Mouse (Mus musculus): Measurements from ENCODE around the gene Rtl10.
"Not testable (repeated sequence)": the region's sequence is repeated elsewhere in the genome, so short reads cannot be mapped to it uniquely, and the experiment has no call there.

The Rtl10 gene

DNA sequence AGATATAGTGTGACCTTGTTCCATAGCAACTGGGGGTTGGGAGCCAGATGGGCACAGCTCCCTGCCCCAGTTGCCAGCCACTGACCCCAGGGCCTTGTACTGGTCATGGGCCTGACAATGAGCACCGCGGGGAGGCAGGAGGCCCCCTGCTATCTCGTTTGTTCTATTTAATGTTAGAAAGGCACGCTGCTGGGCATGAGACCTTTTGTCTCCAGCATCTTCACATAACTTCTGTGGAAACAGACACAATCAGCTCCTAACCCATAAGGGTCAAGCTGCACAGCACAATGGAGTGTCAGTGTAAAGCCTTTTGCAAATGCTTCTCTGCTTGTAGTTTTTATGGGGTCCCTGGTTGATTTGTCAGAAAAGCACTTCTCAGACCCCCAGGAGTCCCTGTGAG, 14.3 kb upstream of the Rtl10 start:
- DNase-seq = no peak

DNA sequence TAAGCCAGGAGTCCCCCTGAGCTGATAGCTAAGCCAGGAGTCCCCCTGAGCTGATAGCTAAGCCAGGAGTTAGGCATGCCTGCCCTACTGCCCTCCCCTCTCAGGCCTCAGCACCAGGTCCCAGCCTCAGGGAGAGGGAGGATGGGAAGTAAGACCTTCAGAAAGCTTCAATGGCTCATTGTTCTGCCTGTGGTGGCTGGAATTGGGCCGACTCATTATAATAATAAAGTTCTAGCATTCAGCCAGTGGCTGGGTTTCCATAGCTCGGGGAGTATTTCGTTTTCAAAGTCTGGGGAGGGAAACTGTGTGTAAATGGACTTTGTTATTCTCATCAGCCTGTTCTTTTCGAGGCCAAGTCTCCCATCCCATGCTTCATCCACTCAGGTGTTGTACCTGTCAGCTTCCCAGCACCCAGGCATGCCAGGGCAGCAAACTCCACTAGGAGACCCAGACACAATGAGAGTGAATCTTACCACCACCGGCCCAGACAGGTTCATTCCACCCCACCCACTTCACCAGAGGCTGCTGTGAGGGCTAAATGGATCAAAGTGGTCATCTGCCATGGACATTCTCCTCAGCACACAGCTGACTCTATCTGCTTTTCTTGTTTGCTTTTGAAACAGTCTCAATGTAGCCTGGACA, 13.8 kb upstream of the Rtl10 start:
- no peak for DNase-seq

DNA sequence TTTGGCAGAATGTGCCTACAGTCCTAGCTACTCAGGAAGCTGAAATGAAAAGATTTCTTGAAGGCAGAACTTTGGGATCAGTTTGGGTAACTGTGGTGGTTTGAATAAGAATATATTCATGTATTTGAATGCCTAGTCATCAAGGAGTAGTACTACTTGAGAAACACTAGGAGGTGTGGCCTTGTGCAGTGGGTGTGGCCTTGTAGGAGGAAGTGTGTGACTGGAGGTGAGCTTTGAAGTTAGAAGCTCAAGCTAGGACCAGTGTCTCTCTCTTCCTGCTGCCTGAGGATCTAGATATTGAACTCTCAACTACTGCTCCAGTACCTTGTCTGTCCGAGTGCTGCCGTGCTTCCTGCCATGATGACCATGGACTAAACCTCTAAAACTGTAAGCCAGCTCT, 12.6 kb upstream of the Rtl10 start:
- no peak for DNase-seq

DNA sequence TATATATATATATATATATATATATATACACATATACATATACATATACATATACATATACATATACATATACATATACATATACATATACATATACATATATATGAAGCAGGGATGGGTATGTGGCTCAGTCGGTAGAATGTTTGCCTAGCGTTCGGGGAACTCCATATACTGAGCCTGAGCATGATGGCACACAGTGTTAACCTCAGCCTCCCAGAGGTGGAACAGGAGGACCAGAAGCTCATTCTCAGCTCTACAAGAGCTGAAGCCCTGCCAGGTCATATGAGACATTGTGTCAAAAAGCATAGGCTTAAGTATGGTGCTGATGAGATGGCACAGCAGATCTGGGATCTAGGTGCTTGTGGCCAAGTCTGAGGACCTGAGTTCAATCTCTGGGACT, 8.4 kb upstream of the Rtl10 start:
- no peak for DNase-seq

DNA sequence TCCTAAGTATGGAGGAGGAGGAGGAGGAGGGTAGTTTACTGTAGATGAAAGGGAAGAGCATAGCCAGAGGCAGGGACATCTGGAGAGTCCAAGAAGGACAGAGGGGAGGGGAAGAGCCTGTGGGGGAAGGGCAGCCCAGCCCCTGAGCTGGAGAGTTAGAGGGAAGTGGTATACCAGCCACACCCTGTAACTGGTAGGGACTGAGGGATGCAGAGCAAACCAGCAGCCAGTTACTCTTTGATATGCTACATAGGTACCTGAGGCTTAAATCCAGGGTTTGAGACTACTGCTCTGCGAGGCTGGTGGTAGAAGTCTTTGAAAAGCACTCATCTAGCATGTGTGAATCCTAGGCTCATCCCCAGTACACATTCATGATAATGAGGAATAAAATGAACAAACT, 7.8 kb upstream of the Rtl10 start:
- no peak for DNase-seq

DNA sequence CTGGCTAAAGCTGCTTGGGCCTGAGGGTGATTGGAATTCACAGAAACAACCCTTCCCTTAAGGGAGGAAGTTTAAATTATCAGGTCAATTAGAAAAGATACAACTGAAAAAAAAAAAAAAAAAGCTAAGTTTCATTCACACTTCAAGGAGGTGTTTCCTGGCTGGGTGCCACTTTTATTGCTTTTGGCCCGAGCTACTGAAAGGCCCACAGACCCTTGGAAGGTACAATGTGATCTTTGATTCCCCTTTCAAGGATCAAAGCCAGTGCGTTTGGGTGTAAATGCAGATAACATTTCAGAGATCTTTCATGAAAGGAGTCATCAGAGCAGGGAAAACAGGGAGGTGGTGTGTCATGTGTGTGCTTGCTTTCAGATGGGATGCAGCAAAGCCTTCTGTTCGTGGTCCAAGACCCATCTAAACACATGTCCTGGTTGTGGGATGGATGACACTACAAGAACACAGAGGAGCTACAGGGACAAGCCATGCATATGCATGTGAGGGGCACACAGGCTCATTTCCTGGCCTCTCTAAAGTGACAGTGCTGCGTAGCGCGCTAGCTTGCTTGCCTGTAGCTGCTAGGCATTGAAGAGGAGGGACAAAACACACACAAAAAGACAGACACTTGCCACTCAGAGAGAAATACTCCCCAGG, 711 bp upstream of the Rtl10 start:
- DNase-seq = peak; percentile 53 to 72

DNA sequence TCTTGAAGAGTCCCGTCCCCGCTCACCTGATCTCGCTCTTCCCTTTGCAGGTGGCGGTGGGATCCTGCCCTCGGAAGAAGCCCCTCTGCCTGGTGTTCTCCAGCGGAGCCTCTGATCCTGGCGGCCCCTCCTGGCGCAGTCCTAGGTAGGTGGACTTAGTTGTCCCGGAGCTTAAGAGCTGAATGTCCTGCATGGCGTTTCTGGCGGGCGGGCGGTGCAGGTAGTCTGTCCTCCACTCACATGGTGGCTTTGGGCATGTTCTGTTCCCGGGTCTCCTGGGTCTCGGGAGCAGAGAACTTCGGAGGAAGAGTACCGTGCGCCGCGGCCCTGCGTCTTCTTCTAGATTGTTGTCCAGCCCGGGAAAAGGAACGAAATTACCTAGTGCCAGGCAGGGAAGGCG, 295 bp downstream of the Rtl10 start:
- no peak for DNase-seq

DNA sequence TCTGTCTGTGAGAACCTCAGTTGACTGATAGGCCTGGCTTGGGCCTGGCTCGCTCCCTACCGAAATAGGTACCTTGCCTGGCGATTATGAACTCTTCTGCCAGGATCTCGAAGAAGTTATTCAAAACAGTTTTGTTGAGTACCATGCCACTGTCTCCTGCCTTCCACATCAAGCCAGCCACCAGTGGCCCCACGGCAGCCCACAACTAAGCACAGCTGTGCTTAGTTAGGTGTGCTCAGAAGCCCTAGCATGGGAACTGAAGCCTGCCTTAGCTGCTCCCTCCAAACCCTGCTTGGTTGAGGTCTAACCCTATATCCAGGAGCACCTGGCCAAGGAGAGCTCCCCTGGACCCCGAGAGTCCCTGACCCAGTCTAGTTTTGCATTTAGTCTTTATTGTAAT, 2.8 kb downstream of the Rtl10 start:
- DNase-seq = no peak

DNA sequence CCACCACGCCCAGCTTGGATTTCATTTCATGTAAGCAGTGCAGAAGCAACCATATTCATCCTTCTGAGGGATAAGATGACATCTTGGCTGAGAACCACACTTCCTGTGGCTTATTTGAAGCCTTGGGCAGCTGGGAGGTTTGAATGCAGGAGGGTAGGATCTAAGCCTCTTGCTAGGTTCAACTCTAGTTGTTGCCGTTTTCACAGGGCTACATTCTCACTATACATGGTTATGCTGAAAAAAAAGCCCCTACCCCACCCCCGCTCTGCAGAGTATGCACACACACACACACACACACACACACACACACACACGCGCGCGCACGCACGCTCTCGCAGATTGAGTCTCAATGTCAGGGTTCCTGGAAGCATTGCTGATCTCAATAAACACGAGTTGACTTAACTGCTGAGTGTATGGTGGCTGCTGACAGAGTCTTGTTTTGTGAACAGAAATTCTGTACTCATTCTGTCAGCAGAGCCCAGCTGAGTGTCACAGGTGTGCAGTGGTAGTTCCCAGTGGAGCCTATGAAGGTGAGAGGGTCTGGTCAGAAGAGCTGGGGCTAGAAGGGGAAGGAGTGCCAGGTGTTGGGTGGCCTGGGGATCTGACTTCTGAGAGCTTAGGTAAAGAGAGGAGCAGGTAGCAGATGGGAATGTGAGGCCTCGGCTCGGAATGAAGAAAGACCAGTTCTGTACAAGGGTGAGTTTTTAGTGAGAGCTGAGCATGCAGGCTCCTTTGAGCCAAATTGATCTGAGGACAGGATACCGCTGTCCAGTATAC, 5.1 kb downstream of the Rtl10 start:
- no peak for DNase-seq

DNA sequence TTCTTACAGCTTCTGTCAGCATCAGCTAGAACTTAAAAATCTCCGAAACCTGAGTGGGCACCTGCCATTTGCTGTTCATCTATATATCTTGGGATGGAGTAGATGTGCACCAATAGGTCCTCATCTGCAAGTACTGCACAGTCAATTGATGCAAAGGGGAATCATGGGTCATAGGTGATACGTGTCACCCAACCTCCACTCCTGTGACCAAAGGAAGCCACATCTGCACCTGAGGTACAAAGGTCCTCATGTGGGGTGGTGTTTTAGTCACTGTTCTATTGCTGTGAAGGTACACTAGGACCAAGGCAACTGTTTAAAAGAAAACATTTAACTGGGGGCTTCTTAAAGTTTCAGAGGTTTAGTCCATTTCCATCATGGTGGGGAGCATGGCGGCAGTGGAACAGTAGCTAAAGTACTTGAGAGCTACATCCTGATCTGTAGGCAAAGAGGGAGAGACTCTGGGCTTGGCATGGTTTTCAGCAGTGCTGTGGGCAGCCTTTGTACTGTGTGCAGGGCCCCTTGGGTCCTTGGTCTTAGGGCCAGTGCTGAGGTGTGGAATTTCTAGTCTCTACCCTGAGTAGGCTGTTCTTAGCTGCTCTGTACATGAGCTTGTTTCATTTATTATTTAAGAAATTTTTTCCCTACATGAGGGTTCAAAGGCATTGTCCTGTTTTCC, 8.0 kb downstream of the Rtl10 start:
- DNase-seq = no peak

DNA sequence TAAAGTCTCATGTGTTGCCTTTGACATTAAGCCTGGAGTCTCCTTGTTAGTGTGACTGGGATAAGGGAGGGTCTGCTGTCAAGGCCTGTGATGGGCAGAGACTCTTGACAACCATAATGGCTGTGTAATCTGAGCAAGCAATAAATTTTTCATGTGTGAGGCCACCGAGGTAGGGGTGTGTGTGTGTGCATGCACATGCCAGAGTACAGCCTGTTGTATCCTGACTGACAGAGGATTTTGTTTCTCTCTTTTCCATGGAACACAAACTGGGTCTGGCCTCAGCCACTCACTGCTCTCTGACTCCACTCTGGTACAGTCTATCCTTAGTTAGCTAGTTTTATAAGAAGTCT, 8.5 kb downstream of the Rtl10 start:
- DNase-seq = no peak

DNA sequence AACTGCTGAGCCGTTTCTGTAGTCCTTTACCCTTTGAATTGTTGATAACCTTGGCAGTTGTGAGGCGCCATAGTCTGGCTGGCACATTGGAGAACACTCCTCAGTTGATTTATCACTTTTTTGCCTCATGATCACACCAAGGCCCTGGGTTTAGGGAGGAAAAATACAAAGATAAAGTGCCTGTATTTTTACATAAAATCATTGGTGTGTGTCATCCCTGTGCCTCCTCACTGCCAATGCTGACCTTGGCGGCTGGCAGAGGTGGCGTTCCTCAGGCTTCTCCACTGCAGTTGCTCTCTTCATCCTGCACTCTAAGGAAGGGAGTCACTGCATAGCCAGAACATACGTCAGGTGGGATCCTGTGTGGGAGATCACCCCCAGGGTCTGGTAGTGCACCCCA, 13.0 kb downstream of the Rtl10 start:
- no peak for DNase-seq

DNA sequence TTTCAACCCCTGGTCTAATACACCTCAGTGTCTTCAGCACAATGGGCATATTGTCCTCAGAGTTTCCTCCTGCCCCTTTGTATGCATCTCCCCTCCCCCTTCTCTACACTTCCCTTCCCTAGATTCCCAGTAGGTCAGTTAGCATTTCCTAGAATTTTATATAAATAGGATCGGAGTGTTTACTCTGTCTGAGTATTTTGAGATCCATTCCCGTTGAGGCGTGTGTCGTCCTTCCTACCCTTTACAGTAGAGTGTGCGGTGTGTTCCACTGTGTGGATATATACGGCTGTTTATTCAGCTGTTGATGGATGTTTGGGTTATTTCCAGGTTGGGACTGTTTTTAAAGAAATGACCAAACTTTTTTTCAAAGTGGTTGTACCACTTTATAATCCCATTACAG, 14.8 kb downstream of the Rtl10 start:
- no peak for DNase-seq

DNA sequence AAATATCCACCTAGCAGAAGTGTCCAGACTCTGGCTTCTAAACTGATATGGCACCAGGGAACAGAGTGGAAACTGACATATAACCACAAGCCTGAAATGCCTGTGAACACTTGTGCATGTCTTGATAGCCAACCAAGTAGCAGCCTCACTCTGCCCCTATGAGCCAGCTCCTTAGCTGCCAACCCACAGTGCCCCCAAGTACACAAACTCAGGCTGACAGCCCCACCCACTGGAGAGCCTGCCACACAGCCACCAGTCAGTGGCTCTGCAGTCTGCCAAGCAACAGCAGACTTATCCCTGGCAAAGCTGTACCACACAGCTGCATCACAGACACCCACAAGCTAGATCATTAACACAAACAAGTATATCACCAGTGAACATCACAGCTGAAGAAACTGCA, 19.4 kb downstream of the Rtl10 start:
- peak; percentile 49 to 63 for DNase-seq

DNA sequence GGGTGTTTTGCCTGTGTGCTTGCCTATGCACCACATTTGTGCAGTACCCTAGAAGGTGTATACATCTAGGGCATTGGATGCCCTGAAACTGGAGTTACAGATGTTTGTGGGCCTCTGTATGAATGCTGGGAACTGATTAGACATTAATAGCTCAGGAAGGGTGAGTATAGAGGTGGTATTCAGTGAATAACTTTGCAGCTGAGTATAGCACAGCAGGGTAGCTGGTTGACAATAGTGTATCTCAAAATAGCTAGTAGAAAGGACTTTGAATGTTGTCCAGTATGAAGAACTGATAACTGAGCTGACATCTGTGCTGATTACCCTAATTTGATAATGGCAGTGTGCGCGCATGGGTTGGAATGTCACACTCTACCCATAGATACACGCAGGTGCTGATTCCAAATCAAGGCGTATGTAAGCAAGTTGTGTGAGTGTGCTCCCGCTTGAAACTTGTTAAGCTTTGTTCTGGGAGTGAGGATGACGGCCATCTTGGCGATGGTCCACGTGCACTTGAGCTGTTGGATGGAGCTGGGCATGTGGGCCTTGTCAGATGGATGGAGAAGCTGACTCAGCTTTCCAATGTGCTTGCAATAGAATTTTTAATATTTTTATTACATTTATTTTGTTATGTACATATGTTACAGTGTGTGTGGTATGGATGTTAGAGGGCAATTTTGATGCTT, 25.0 kb downstream of the Rtl10 start:
- DNase-seq = peak in 1 of 2 experiments; percentile 33

DNA sequence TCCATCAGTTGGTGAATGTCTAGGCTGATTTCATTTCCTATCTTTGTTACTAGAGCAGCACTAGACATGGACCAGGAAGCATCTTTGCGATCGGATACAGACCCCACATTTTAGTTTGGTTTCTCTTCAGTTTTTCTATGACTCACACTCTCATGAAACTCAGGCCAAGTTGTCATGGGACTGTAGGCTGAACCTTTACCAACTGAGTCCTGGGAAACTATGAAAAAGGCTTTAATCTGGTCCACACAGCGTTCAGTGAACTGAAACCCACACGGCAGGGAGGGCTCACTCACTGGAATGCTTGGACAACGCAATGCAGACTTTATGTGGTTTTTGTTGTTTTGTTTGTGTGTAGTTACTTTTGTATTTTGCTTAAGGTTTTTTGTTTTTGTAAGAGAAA, 30.0 kb downstream of the Rtl10 start:
- no peak for DNase-seq

DNA sequence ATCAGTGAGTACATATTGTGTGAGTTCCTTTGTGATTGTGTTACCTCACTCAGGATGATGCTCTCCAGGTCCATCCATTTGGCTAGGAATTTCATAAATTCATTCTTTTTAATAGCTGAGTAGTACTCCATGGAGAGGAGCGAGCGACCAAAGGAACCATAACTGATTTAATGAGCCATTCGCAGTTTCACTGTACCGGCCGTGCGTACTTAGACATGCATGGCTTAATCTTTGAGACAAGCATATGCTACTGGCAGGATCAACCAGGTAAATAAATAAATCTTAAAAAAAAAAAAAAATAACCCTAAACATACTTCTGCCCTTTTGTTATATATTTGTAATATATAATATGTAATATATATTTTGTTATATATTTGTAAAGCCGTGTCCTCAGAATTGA, 34.4 kb downstream of the Rtl10 start:
- not testable (repeated sequence) for DNase-seq

DNA sequence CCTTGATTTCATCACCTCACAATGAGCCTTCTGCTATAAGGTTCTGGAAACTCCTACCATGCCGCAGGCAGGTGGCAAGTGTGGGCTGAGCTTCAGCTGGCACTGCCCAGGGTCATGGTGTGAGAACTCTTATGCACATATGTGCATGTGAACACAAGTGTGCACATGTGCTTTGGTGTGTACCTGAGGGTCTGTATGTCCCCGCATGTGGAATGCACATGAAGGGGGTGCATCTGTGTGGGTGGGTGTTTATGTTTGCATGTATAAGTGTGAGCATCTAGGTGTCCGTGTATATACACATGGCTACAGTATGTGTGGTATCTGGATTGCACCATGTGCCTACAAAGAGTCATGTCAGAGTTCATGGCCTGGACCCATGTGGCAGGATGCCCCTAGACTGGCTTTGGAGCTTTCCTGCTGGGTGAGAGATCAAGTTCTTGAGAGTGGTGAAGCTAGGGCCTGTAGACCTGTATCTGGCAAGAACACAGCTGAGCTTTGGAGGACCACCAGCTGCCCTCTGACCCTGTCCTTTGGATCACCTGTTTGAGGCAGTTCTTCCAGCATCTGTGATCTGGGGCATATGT, 38.8 kb downstream of the Rtl10 start:
- no peak for DNase-seq

DNA sequence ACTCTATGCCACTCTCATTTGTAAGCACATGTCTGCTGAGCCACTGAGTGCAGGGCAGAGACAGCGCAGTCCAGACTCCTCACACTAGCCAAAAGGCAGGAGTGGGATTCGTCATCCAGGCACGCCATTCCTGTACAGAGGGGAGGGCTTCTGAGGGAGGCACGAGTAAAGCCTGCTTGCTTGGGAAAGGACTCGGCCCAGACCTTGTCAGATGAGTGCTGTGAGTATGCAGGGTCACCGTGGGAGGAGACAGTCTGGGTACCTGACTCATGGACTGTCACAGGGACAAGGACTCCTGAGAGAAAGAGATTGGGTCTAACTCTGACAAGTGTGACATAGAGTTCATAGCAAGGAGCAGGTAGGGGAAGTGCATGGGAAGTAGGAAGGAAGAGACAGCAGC, 40.6 kb downstream of the Rtl10 start:
- no peak for DNase-seq

DNA sequence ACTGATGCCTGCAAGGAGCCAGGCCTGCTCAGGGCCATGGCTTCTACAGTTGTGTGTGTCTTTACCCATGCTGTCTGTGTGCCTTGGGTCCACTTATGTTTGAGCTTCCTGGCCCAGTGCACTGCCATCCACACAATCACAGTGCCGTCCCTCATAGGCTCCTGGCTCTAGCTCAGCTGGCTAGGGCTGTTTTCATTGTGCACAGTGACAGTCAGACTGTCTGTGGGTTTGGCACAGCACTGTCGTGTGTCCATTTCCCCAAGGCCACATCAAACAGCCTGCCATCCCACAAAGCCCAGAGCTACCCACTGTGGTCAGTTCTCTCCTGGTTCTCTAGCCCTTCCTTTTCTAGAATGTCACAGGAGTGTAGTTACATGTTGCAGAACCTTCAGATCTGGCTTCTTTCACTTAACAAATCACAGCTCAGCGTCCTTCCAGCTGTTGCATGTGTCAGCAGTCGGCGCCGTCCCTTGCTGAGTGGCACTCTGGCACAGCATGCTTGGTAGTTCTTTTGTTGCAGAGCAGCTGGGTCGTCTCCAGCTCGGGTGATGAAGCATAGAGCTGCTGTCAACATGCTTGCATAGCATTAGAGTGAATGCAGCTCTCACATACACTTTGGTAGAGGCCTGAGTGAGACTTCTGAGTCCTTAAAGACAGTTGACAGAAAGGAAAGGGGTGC, 44.6 kb downstream of the Rtl10 start:
- peak in 1 of 2 experiments; percentile 39 for DNase-seq

DNA sequence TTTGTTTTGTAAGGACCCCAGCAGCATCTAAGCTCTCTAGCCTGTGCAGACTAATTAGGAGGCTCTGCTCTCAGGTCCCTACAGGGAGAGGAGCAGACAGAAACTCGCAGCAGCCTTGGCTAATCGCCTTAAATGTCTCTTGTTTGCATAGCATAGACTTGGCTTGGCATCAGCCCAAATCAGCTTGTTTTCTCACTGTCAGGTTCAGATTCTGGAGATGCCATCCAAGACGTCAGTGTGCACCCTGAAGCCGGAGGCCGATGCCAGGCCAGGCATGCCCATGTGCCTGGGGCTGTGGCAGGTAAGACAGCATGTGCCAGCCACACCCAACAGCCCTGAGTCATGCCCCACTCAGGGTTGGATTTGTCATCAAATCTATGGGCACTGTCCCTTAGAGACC, 49.2 kb downstream of the Rtl10 start:
- DNase-seq = peak; percentile 42 to 44

All from cerebellum, postnatal 10 days (tissue).